Mouse (Mus musculus) kidney, embryonic 16.5 days (tissue): Measurements from ENCODE around the gene Mgmt. TPM values are rescaled to one million over a fixed set of nuclear protein-coding genes. Genes with fewer than 3 reads are reported as not detected.

Source experiments
- ATAC-seq: fragments of 200-750 bp; cut with Nextera tagmentation; 2 replicates; pipeline ENCODE4 v1.8.0; 2017; ENCODE audit warnings: moderate TSS enrichment; ENCODE audit not compliant: low FRiP score, low TSS enrichment
- H3K27ac ChIP-seq: fragments of 300-500 bp; sonication (generic); 2 replicates; pipeline ENCODE4 v1.5.1; 2014; ENCODE audit warnings: low read length
- H3K27me3 ChIP-seq: fragments of 300-500 bp; sonication (generic); 2 replicates; pipeline ENCODE4 v1.6.1; 2014; ENCODE audit warnings: low read length, control low read depth, mixed read lengths; ENCODE audit not compliant: insufficient read depth
- H3K36me3 ChIP-seq: fragments of 300-500 bp; sonication (generic); 2 replicates; pipeline ENCODE4 v1.6.1; 2014; ENCODE audit warnings: low read length, control low read depth, mixed read lengths; ENCODE audit not compliant: insufficient read depth
- H3K4me1 ChIP-seq: fragments of 300-500 bp; sonication (generic); 2 replicates; pipeline ENCODE4 v1.6.1; 2014; ENCODE audit warnings: low read length, control low read depth, mixed read lengths; ENCODE audit not compliant: insufficient read depth
- H3K4me2 ChIP-seq: fragments of 300-500 bp; sonication (generic); replicated peaks from 2 replicates; pipeline ENCODE4 v1.6.1; 2014; ENCODE audit warnings: low read depth, low read length
- H3K4me3 ChIP-seq: fragments of 300-500 bp; sonication (generic); 2 replicates; pipeline ENCODE4 v1.5.1; 2014; ENCODE audit warnings: mild to moderate bottlenecking, low read length
- H3K9ac ChIP-seq: fragments of 300-500 bp; sonication (generic); replicated peaks from 2 replicates; pipeline ENCODE4 v1.6.1; 2014; ENCODE audit warnings: low read length
- H3K9me3 ChIP-seq: fragments of 300-500 bp; sonication (generic); 2 replicates; pipeline ENCODE4 v1.6.1; 2016; ENCODE audit warnings: low read length, control low read depth
- WGBS: fragments of 180-500 bp; shearing (Covaris S2); extraction: QIAGEN DNeasy Blood & Tissue Kit; methylation state at CpG from one replicate; pipeline ENCODE4 v1.1.7; 2014; 5-methylcytosine and 5-hydroxymethylcytosine counted together
- polyA plus RNA-seq: library from polyadenylated mRNA; unstranded; fragments of >200 nt; fragmentation: Nextera tagmentation; extraction: Ambion mirVana; gene quantifications from 2 replicates; pipeline ENCODE4 v1.2.1, GENCODE M21; 2015

Gene Mgmt
- polyA plus RNA-seq, 1 experiment from 2014 or later: 6.6 TPM

DNA sequence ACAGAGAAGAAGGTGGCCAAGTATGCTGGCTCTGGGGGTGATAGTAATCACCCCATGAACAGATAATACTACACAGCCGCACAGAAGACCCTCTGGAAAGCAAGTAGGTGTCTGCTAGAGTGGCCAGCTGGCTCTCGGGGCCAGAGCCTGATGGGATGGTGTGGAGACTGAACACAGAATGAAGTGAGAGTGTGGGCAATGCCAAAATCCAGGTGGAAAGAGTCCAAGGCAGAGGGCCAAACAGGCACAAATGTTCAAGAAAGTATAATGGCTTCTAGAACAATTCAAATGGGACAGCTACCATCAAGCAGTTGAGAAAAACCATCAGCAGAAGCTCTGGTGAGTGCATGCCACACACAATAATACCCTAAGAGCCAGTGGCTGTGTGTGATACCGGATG, 205.4 kb downstream of the Mgmt start:
- WGBS: 92% methylated on average over 3 of the region's 3 CpGs
- Histone ChIP-seq H3K4me3 (no peak overlapping the region), H3K9ac (no peak overlapping the region), H3K9me3 (no peaks in the 10 kb centered on the region), H3K27ac (no peak overlapping the region), H3K4me1 (no peaks in the 10 kb centered on the region), H3K36me3 (no peaks in the 10 kb centered on the region), H3K4me2 (no peak overlapping the region), H3K27me3 (no peaks in the 10 kb centered on the region)
- no peak for ATAC-seq

- WGBS: 87% methylated on average over 10 of the region's 10 CpGs
- H3K4me2 ChIP-seq: no peak overlapping the region
- no peaks in the 10 kb centered on the region for H3K36me3 ChIP-seq
- no peaks in the 10 kb centered on the region for H3K27me3 ChIP-seq
- H3K4me3 ChIP-seq: no peak overlapping the region
- H3K9me3 ChIP-seq: no peaks in the 10 kb centered on the region
- H3K9ac ChIP-seq: no peak overlapping the region
- no peak overlapping the region for H3K27ac ChIP-seq
- no peaks in the 10 kb centered on the region for H3K4me1 ChIP-seq
- ATAC-seq: no peak
Measured at GRCm38 (mm10) chr7:137102606-137103195, 208.3 kb downstream of the Mgmt start.

DNA sequence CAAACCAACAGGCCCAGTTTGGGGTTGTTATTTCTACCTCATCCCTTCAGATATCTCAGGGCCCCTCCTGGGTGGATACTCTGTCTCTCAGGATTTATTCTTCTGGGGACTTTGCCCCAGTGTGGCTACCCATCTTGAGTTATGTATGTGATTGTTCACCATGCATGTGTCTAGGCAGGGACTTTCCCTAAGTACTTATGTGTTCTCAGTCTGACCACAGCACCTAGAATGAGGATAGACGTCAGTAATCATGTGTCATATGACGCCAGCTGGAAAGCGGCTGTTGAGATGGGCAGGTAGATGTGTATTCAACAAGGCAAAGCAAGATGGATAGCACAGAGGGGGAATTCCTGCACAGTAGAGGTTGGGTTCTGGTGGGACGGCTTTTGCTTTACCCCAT, 217.7 kb downstream of the Mgmt start:
- H3K4me1 ChIP-seq: no peaks in the 10 kb centered on the region
- H3K27ac ChIP-seq: no peak overlapping the region
- H3K4me3 ChIP-seq: no peak overlapping the region
- H3K4me2 ChIP-seq: no peak overlapping the region
- WGBS: 95% methylated on average over 4 of the region's 4 CpGs
- no peak overlapping the region for H3K9ac ChIP-seq
- no peak for ATAC-seq
- no peaks in the 10 kb centered on the region for H3K27me3 ChIP-seq
- peaks cover 10% of the 10 kb centered on the region for H3K9me3 ChIP-seq
- no peaks in the 10 kb centered on the region for H3K36me3 ChIP-seq

GRCm38 (mm10) chr7:137116246-137116645, 221.8 kb downstream of the Mgmt start:
- H3K27me3 ChIP-seq: no peaks in the 10 kb centered on the region
- H3K9me3 ChIP-seq: peaks cover 10% of the 10 kb centered on the region
- no peak overlapping the region for H3K27ac ChIP-seq
- H3K4me2 ChIP-seq: no peak overlapping the region
- no peak overlapping the region for H3K9ac ChIP-seq
- 77% methylated on average over 4 of the region's 4 CpGs for WGBS
- no peaks in the 10 kb centered on the region for H3K4me1 ChIP-seq
- no peaks in the 10 kb centered on the region for H3K36me3 ChIP-seq
- no peak overlapping the region for H3K4me3 ChIP-seq
- no peak for ATAC-seq

DNA sequence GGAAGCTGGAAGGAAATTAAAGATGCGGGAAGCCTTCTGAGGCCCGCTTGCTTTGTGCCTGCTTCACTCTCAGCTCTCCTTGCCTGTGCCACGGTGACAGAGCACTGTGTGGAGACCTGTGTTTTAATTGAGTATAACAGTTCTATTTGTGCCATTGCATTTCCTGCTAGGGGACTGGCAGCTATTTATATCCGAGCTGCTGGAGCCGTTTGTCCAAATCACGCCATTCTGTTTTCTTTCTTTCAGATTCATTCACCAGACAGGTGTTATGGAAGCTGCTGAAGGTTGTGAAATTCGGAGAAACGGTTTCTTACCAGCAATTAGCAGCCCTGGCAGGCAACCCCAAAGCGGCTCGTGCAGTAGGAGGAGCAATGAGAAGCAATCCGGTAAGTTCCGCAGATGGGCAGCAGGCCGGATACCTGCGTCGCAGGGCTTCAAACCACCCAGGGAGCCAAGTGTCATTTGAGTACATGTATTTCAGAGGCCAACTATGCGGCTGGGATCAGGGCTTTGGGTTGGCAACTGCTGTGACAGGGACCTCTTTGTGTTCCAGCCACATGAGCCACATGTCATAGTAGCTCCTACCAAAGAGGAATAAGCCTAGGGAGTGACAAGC, 226.9 kb downstream of the Mgmt start:
- Histone ChIP-seq H3K4me2 (no peak overlapping the region), H3K9ac (no peak overlapping the region), H3K4me3 (no peak overlapping the region), H3K27me3 (no peaks in the 10 kb centered on the region), H3K4me1 (no peaks in the 10 kb centered on the region), H3K27ac (no peak overlapping the region), H3K36me3 (no peaks in the 10 kb centered on the region), H3K9me3 (no peaks in the 10 kb centered on the region)
- ATAC-seq: no peak
- 76% methylated on average over 16 of the region's 16 CpGs for WGBS

DNA sequence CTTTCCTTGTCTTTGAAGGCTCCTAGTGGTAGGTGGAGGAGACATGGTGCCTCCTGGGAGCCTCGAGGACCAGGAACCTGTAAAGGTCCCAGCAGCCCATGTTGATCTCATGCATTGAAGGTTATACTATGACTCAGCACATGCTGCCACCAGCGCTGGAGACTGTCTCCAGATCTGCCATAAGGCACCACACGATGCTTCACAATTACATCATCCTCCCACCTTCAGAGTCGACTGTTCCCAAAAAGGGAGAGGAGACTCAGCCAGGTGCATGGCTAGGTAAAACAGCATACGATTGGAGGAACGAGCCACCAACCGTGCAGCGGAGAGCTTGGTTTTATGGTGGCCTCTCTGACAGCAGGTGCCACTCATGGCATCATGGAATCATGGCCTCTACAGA, 234.3 kb downstream of the Mgmt start:
- Histone ChIP-seq H3K4me2 (no peak overlapping the region), H3K9me3 (no peaks in the 10 kb centered on the region), H3K27ac (no peak overlapping the region), H3K4me3 (no peak overlapping the region), H3K27me3 (no peaks in the 10 kb centered on the region), H3K36me3 (no peaks in the 10 kb centered on the region), H3K4me1 (no peaks in the 10 kb centered on the region), H3K9ac (no peak overlapping the region)
- WGBS: 86% methylated on average over 8 of the region's 8 CpGs
- ATAC-seq: no peak

DNA sequence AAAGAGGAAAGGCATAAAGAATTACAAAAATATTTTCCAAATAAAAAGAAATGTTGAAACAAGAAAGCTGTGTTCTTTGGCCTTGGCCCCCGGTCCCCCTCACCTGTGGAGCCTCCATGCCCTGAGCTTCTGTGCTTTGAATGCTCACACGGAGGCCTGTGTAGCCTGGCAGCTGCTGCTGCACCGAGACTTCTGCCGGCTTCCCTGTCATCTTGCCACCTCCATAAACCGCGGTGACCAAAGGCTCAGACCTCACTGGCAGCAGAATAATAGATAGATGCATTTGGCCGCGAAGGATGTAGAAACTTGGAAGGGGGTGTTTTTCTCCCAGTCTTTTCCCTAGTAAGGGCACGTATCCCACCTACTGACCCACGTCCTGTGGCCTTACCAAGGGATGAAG, 235.8 kb downstream of the Mgmt start:
- H3K27ac ChIP-seq: no peak overlapping the region
- no peak overlapping the region for H3K9ac ChIP-seq
- no peak for ATAC-seq
- H3K36me3 ChIP-seq: no peaks in the 10 kb centered on the region
- WGBS: 79% methylated on average over 10 of the region's 10 CpGs
- no peak overlapping the region for H3K4me2 ChIP-seq
- no peaks in the 10 kb centered on the region for H3K9me3 ChIP-seq
- no peak overlapping the region for H3K4me3 ChIP-seq
- no peaks in the 10 kb centered on the region for H3K4me1 ChIP-seq
- H3K27me3 ChIP-seq: no peaks in the 10 kb centered on the region

DNA sequence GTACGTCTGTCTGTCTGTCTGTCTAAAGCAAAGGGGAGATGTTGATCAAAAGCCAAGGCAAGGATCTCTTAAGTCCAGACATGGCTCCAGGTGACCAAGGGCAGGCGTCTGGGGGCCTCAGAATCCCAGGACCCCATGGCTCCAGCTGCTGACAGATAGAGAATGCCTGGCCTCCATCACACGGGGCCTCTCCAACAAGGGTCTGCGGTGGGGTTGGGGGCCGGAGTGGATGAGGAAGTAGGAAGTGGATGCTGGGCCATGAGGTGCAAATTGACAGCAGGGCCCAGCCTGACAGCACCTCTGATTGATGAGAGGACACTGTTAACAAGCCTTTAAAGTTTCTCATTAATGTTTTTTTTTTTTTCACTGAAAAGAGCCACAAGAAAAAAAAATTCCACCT, 237.5 kb downstream of the Mgmt start:
- 67% methylated on average over 5 of the region's 5 CpGs for WGBS

GRCm38 (mm10) chr7:137138101-137138500, 243.7 kb downstream of the Mgmt start:
- 68% methylated on average over 5 of the region's 5 CpGs for WGBS
- no peak overlapping the region for H3K4me3 ChIP-seq
- no peak overlapping the region for H3K9ac ChIP-seq
- no peaks in the 10 kb centered on the region for H3K4me1 ChIP-seq
- no peaks in the 10 kb centered on the region for H3K36me3 ChIP-seq
- H3K4me2 ChIP-seq: no peak overlapping the region
- H3K27me3 ChIP-seq: no peaks in the 10 kb centered on the region
- no peak for ATAC-seq
- no peaks in the 10 kb centered on the region for H3K9me3 ChIP-seq
- no peak overlapping the region for H3K27ac ChIP-seq

More for the DNA sequence above, 237.5 kb downstream of the Mgmt start:
- Histone ChIP-seq H3K4me1 (no peaks in the 10 kb centered on the region), H3K36me3 (no peaks in the 10 kb centered on the region), H3K27ac (no peak overlapping the region), H3K9me3 (no peaks in the 10 kb centered on the region), H3K4me3 (no peak overlapping the region), H3K4me2 (no peak overlapping the region), H3K27me3 (no peaks in the 10 kb centered on the region), H3K9ac (no peak overlapping the region)
- no peak for ATAC-seq

- Histone ChIP-seq H3K4me3 (no peak overlapping the region), H3K27ac (no peak overlapping the region), H3K9ac (no peak overlapping the region), H3K9me3 (no peaks in the 10 kb centered on the region), H3K4me2 (no peak overlapping the region), H3K4me1 (no peaks in the 10 kb centered on the region), H3K36me3 (no peaks in the 10 kb centered on the region), H3K27me3 (no peaks in the 10 kb centered on the region)
- 63% methylated on average over 7 of the region's 7 CpGs for WGBS
- ATAC-seq: no peak
Measured at GRCm38 (mm10) chr7:137140321-137140720, 245.9 kb downstream of the Mgmt start.
